Mouse (Mus musculus) layer of hippocampus, postnatal 10 days (tissue): ENCODE data around the gene Daam1. TPM values are rescaled to one million over a fixed set of nuclear protein-coding genes. Genes with fewer than 3 reads are reported as not detected.

Experiments used
- DNase-seq, 2 experiments: peaks; one replicate each; pipeline ENCODE4 v3.0.0; 2021; ENCODE audit warnings: low spot score in 2 of 2
- total RNA-seq, 2 experiments: library from RNA; stranded (reverse); gene quantifications; 2 replicates each; pipeline ENCODE4 v1.2.3; 2021

Gene Daam1
- total RNA-seq, 2 experiments from 2014 or later, result 89.9 to 96.7 TPM

GRCm38 (mm10) chr12:71859096-71859495 lies 28.2 kb downstream of the Daam1 start:
- DNase-seq, result no peak

- DNase-seq, result no peak
Observed at GRCm38 (mm10) chr12:71863846-71864543, 33.1 kb downstream of the Daam1 start.

GRCm38 (mm10) chr12:71864544-71864897 lies 33.6 kb downstream of the Daam1 start:
- DNase-seq, result no peak

GRCm38 (mm10) chr12:71865937-71866336 lies 35.1 kb downstream of the Daam1 start:
- DNase-seq, result no peak

- no peak for DNase-seq
Observed at GRCm38 (mm10) chr12:71867345-71868240, 36.7 kb downstream of the Daam1 start.

GRCm38 (mm10) chr12:71870644-71871043 lies 39.8 kb downstream of the Daam1 start:
- no peak for DNase-seq

GRCm38 (mm10) chr12:71872330-71872729 lies 41.5 kb downstream of the Daam1 start:
- DNase-seq, result no peak

- DNase-seq, result no peak
Observed at GRCm38 (mm10) chr12:71874561-71874960, 43.7 kb downstream of the Daam1 start.

GRCm38 (mm10) chr12:71874984-71875383 lies 44.1 kb downstream of the Daam1 start:
- no peak for DNase-seq

GRCm38 (mm10) chr12:71875761-71876489 lies 45.0 kb downstream of the Daam1 start:
- DNase-seq, result no peak

GRCm38 (mm10) chr12:71880987-71881386 lies 50.1 kb downstream of the Daam1 start:
- DNase-seq, result no peak

- no peak for DNase-seq
Observed at GRCm38 (mm10) chr12:71881477-71881876, 50.6 kb downstream of the Daam1 start.

GRCm38 (mm10) chr12:71883066-71883711 lies 52.3 kb downstream of the Daam1 start:
- no peak for DNase-seq

- DNase-seq, result no peak
Observed at GRCm38 (mm10) chr12:71885170-71885574, 54.3 kb downstream of the Daam1 start.

- DNase-seq, result no peak
Observed at GRCm38 (mm10) chr12:71885717-71886116, 54.8 kb downstream of the Daam1 start.

GRCm38 (mm10) chr12:71886406-71886805 lies 55.5 kb downstream of the Daam1 start:
- DNase-seq, result no peak

- DNase-seq, result no peak
Observed at GRCm38 (mm10) chr12:71886941-71887340, 56.1 kb downstream of the Daam1 start.

- no peak for DNase-seq
Observed at GRCm38 (mm10) chr12:71888370-71888769, 57.5 kb downstream of the Daam1 start.

- DNase-seq, result no peak
Observed at GRCm38 (mm10) chr12:71889266-71889665, 58.4 kb downstream of the Daam1 start.

- DNase-seq, result no peak
Observed at GRCm38 (mm10) chr12:71890282-71890681, 59.4 kb downstream of the Daam1 start.

- no peak for DNase-seq
Observed at GRCm38 (mm10) chr12:71891729-71892355, 61.0 kb downstream of the Daam1 start.
